Mouse (Mus musculus) small intestine, adult 2 months (tissue): ENCODE measurements around the gene Meis2. TPM values are rescaled to one million over a fixed set of nuclear protein-coding genes. Genes with fewer than 3 reads are reported as not detected.

ENCODE experiments used
- H3K27ac ChIP-seq: fragments of 200-500 bp; 2 replicates; pipeline ENCODE4 v1.5.1; 2012; ENCODE audit warnings: low read depth, low read length, control low read depth, inconsistent platforms; ENCODE audit not compliant: insufficient read depth
- H3K27me3 ChIP-seq: fragments of 200-500 bp; 2 replicates; pipeline ENCODE4 v1.6.1; 2012; ENCODE audit warnings: mild to moderate bottlenecking, moderate library complexity, low read length, inconsistent platforms; ENCODE audit not compliant: control insufficient read depth, insufficient read depth
- H3K36me3 ChIP-seq: fragments of 200-500 bp; 2 replicates; pipeline ENCODE4 v1.6.1; 2012; ENCODE audit warnings: mild to moderate bottlenecking, low read length, control low read depth, inconsistent platforms; ENCODE audit not compliant: control insufficient read depth, insufficient read depth
- H3K4me1 ChIP-seq: fragments of 200-500 bp; 2 replicates; pipeline ENCODE4 v1.6.1; 2012; ENCODE audit warnings: low read length, inconsistent platforms, mixed read lengths; ENCODE audit not compliant: control insufficient read depth, insufficient read depth, insufficient read length
- H3K4me3 ChIP-seq: fragments of 200-500 bp; 2 replicates; pipeline ENCODE4 v1.5.1; 2012; ENCODE audit warnings: low read depth, mild to moderate bottlenecking, control low read depth, inconsistent platforms, low read length, moderate library complexity
- CTCF ChIP-seq: fragments of 200-500 bp; IDR thresholded peaks from 2 replicates; pipeline ENCODE4 v1.5.1; 2012; ENCODE audit warnings: low read depth, mild to moderate bottlenecking, control low read depth, inconsistent platforms, low read length, moderate library complexity, mixed read lengths; ENCODE audit not compliant: insufficient replicate concordance, insufficient read length; ENCODE audit errors: extremely low read depth
- POLR2A ChIP-seq: fragments of 200-500 bp; IDR thresholded peaks from 2 replicates; pipeline ENCODE4 v1.6.1; 2012; ENCODE audit warnings: low read depth, mild to moderate bottlenecking, control low read depth, inconsistent platforms, low read length, moderate library complexity
- WGBS: fragments of 180-500 bp; shearing (Covaris S2); methylation state at CpG from one replicate; pipeline ENCODE4 v1.1.7; 2018; 5-methylcytosine and 5-hydroxymethylcytosine counted together
- polyA plus RNA-seq: library from polyadenylated mRNA; depleted of rRNA; stranded (reverse); fragments of >200 nt; gene quantifications from 2 replicates; pipeline ENCODE4 v1.2.3, GENCODE M21; 2012

Meis2 gene
- polyA plus RNA-seq, 1 experiment = 3.9 TPM

GRCm38 (mm10) chr2:115875802-115876531, 189.7 kb downstream of the Meis2 start:
- peak overlapping the region; percentile 9; the same call in 1 of the 2 replicates for H3K4me3 ChIP-seq
- no peaks in the 10 kb centered on the region for H3K27me3 ChIP-seq
- peaks cover 2% of the 10 kb centered on the region; the same call in 1 of the 2 replicates for H3K4me1 ChIP-seq
- TF ChIP-seq POLR2A (no peak), CTCF (no peak)
- H3K36me3 ChIP-seq = no peaks in the 10 kb centered on the region
- no peak overlapping the region for H3K27ac ChIP-seq
- WGBS = 31% methylated on average over 8 of the region's 8 CpGs

DNA sequence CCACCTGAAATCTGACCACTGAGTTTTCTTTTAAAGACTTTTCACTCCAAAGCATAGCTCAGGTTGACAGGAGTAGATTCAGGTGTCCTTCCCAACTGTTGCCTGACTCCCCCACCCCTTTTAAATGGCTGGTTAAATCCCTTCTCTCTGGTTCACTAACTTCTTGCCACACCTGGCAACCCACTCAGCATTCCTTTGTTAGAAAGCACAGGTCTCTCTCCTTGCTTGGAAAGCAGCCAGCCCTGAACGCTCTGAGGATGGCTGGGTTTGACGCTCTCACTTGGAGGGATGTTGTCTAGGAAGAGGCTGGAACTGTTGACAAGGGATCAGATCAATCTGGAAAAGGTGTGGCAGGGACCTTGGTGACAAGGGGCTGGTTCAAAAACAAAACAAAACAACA, 192.8 kb downstream of the Meis2 start:
- Histone ChIP-seq H3K27me3 (no peaks in the 10 kb centered on the region), H3K27ac (no peak overlapping the region), H3K36me3 (no peaks in the 10 kb centered on the region), H3K4me1 (peaks cover 2% of the 10 kb centered on the region; the same call in 1 of the 2 replicates), H3K4me3 (no peak overlapping the region)
- 31% methylated on average over 2 of the region's 2 CpGs for WGBS
- no peak for TF ChIP-seq CTCF
- no peak for TF ChIP-seq POLR2A

DNA sequence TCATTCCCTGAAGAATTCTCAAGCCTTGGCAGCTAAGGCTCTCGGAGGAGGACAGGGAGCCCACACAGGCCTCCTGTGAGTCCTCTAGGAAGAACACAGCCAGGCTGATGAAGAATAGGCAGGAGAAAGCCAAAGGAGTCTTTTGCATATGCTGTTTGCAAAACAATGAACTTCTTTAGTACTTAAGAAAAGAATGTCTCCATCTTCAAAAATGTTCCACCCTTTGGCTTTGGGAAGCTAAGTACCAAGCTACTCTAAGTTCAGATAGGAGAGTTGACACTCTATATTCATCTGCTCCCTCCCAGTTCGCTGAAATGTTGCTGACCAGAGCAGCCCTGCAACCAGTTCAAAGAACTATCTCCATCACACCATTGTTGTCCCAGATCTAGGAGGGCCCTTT, 195.7 kb downstream of the Meis2 start:
- H3K27ac ChIP-seq = no peak overlapping the region
- 72% methylated on average over 2 of the region's 2 CpGs for WGBS
- H3K4me1 ChIP-seq = no peaks in the 10 kb centered on the region
- no peaks in the 10 kb centered on the region for H3K27me3 ChIP-seq
- H3K36me3 ChIP-seq = no peaks in the 10 kb centered on the region
- H3K4me3 ChIP-seq = no peak overlapping the region
- TF ChIP-seq POLR2A = no peak

DNA sequence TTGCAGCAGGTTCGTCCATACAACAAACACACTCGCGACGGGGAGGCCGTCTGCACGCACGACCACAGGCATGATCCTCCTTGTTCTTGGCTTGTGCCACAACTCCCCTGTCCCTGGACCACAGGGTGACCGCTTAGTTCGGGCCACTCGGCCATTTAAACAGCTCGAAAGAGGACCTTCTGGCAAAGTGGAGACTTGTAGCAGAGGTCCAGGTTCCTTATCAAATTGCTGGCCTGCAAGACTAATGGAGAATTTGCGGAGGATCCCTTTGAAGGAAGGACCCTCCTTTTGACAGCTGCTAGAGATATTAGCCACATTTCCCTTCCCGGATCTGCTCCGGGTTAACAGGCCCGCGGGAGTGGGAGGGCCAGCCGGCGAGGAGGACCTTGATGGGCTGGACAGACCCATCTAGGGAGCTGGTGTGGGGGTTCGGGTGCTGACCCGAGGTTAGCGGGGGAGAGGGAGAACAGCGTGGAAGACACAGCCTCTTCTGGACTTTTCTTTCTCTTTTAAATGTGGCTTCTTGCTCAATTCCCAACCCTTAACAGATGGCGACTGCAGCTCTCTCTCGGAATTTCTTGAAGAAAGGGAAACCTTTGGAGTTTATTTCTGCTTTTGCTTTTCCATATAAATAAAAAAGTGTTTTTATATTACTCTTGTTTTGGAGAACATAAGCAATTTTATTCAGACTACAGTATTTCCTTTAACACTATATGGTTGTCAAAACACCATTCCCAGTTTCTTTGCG, 204.9 kb downstream of the Meis2 start:
- peaks cover 49% of the 10 kb centered on the region for H3K27me3 ChIP-seq
- H3K36me3 ChIP-seq = no peaks in the 10 kb centered on the region
- no peak overlapping the region for H3K27ac ChIP-seq
- peak overlapping the region; percentile 1; the same call in 1 of the 2 replicates for H3K4me3 ChIP-seq
- peaks cover 4% of the 10 kb centered on the region; the same call in 1 of the 2 replicates for H3K4me1 ChIP-seq
- no peak for TF ChIP-seq CTCF
- no peak for TF ChIP-seq POLR2A
- whole genome bisulfite sequencing = 23% methylated on average over 25 of the region's 25 CpGs

- H3K4me3 ChIP-seq = 0 out of 2 replicates have a peak overlapping the region, but pooled peaks have one; percentile 1
- 9% methylated on average over 15 of the region's 15 CpGs for WGBS
- no peak overlapping the region for H3K27ac ChIP-seq
- no peaks in the 10 kb centered on the region for H3K36me3 ChIP-seq
- TF ChIP-seq CTCF (no peak), POLR2A (no peak)
- H3K27me3 ChIP-seq = peaks cover 53% of the 10 kb centered on the region
- peaks cover 4% of the 10 kb centered on the region; the same call in 1 of the 2 replicates for H3K4me1 ChIP-seq
These were observed 205.5 kb downstream of the Meis2 start for GRCm38 (mm10) chr2:115860141-115860480.

DNA sequence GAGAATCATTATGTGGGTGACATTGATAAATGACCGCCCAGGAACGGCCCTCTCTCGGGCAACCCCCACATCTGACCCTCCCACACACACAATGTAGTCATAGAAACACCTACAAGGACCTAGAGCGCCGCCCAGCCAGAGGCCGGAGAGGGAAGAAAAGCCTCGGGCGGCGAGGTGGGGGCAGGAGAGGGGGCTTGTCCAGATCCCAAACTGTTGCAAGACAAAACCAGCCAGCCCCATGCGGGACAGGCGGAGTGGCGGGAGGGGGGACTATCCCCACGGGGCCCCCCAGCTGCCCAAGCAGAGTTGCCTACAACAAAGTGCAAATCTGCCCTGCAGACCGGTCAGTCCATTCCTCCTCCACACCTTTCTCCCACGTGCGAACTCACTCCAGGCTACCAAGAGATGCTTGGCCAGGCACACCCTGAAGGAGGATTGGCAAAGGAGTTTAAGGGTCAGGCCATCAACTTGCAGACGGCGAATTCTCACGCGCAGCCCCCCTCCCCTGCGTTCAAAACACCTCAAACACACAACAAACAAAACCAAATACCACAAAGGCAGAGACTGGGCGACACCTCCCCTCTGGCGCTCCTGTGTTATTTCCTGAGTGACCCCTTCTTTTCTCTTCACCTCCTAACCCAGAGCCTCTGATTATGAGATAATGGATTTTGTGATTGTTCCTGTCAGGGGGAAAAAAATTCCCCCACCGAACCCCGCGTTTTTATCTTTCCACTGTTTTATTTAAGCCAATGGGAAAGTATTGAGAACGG, 206.1 kb downstream of the Meis2 start:
- H3K4me3 ChIP-seq = no peak overlapping the region
- 18% methylated on average over 27 of the region's 27 CpGs for WGBS
- H3K27ac ChIP-seq = no peak overlapping the region

More for the DNA sequence above, 206.1 kb downstream of the Meis2 start:
- H3K27me3 ChIP-seq = peaks cover 58% of the 10 kb centered on the region
- no peak for TF ChIP-seq POLR2A
- no peak for TF ChIP-seq CTCF
- no peaks in the 10 kb centered on the region for H3K36me3 ChIP-seq
- peaks cover 4% of the 10 kb centered on the region; the same call in 1 of the 2 replicates for H3K4me1 ChIP-seq
